Mouse (Mus musculus): ENCODE measurements around the gene Tbx3. TPM values are rescaled to one million over a fixed set of nuclear protein-coding genes. Genes with fewer than 3 reads are reported as not detected.

The Tbx3 gene
- polyA plus RNA-seq (2014; fragmentation: Nextera tagmentation; extraction: Ambion mirVana), result 12.8 and 14.5 TPM in 2 replicates

DNA sequence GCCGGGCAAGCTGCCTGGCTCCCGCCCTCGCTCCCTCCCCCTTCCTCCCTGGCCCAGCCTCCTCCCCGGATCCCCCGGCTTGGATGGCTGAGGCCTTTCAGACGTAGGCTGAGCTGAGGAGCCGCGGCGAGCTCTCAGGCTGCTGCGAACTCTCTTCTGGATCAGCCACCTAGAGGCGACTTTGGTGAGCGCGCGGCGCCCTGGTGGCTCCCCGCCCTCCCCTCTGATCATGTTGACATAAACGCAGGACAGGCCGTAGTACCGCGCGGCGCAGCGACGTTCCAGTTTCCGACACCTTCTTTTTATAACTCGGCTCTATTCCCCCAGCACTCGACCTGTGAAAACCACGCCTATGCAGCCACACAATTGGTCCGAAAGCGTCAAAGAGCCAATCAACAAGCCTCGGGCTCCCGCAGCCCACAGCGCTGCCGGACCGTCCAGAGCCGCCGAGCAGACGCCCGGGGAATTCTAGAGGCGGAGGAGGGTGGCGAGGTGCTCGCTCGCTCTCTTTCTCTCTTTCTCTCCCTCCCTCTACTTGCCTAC is at the start of gene Tbx3:
Gene Tbx3 (plus strand): TSS at position 104 of the 543 bp plus-strand sequence.
- Histone ChIP-seq H3K4me3 (ENCODE audit: low read depth, low read length) (peak within 1 kb of the TSS; percentile 62), H3K27me3 (ENCODE audit: control insufficient read depth, insufficient read depth, low read length) (peaks cover 66% of the 10 kb centered on the region), H3K9ac (ENCODE audit: low read depth, low read length) (peak within 1 kb of the TSS; percentile 84), H3K4me1 (ENCODE audit: control insufficient read depth, insufficient read depth, low read length) (peaks cover 32% of the 10 kb centered on the region), H3K36me3 (ENCODE audit: control insufficient read depth, insufficient read depth, low read length) (no peaks in the 10 kb centered on the region), H3K9me3 (replicated peaks; ENCODE audit: control insufficient read depth, low read length) (no peaks in the 10 kb centered on the region), H3K4me2 (peak within 1 kb of the TSS; percentile 82), H3K27ac (ENCODE audit: low read depth, low read length) (peak within 1 kb of the TSS; percentile 88)
- WGBS (ENCODE audit: insufficient replicate concordance), result 0% methylated on average over 41 of the region's 43 CpGs
- peak; percentile 88 for ATAC-seq (replicated peaks; ENCODE audit: insufficient number of reproducible peaks, low FRiP score, low TSS enrichment)

DNA sequence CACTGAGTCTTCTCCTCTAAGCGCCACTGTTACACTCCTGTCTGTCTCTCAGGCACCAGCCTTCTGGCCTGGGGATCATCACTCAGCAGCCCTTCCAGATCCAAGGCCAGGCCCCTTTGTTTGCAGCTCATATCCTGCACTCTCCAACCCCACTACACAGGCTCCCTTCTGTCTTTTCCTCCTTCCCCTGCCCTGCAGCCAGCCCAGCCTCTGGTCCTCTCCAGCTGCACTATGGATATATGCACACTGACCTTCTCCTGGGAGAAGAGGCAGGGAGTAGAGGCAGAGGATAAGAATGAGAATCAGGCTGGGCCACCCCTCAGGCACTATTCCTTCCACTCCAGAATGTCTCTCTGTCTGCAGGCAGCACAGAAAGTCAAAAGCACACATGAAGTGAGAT is 48.4 kb upstream of the Tbx3 start:
- no peak overlapping the region for H3K4me2 ChIP-seq
- no peaks in the 10 kb centered on the region for H3K36me3 ChIP-seq (ENCODE audit: control insufficient read depth, insufficient read depth, low read length)
- ATAC-seq (replicated peaks; ENCODE audit: insufficient number of reproducible peaks, low FRiP score, low TSS enrichment), result 0 out of 2 replicates have a peak, but pooled peaks have one; percentile 10
- WGBS (ENCODE audit: insufficient replicate concordance), result 13% methylated on average over 1 of the region's 1 CpGs
- no peak overlapping the region for H3K9ac ChIP-seq (ENCODE audit: low read depth, low read length)
- 0 out of 2 replicates have a peak, but pooled peaks cover 10% of the 10 kb centered on the region for H3K4me1 ChIP-seq (ENCODE audit: control insufficient read depth, insufficient read depth, low read length)
- no peak overlapping the region for H3K27ac ChIP-seq (ENCODE audit: low read depth, low read length)
- H3K27me3 ChIP-seq (ENCODE audit: control insufficient read depth, insufficient read depth, low read length), result peaks cover 51% of the 10 kb centered on the region
- no peak overlapping the region for H3K4me3 ChIP-seq (ENCODE audit: low read depth, low read length)
- no peaks in the 10 kb centered on the region for H3K9me3 ChIP-seq (replicated peaks; ENCODE audit: control insufficient read depth, low read length)

DNA sequence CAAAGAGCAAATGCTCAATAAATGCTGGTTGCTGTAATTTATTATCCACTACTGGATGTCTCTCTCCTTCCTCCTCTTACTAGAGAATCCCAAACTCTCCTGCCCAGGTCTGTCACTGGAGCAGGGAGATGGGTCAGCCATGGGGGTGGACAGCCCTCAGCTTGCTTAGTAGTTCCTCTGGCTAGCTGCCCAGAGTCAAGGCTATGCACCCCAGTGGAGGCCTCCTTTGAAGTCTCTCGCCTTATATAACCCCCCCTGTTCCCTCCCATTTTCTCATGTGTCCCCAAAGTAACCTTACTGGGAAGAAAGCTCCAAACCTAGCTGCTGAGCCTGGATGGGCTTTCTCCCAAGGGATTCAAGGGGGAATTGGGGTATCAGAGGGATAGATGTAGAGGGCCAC is 45.9 kb upstream of the Tbx3 start:
- 42% methylated on average over 1 of the region's 1 CpGs for WGBS (ENCODE audit: insufficient replicate concordance)
- Histone ChIP-seq H3K4me2 (no peak overlapping the region), H3K4me3 (ENCODE audit: low read depth, low read length) (no peak overlapping the region), H3K27ac (ENCODE audit: low read depth, low read length) (no peak overlapping the region), H3K36me3 (ENCODE audit: control insufficient read depth, insufficient read depth, low read length) (no peaks in the 10 kb centered on the region), H3K9me3 (replicated peaks; ENCODE audit: control insufficient read depth, low read length) (no peaks in the 10 kb centered on the region), H3K4me1 (ENCODE audit: control insufficient read depth, insufficient read depth, low read length) (0 out of 2 replicates have a peak, but pooled peaks cover 10% of the 10 kb centered on the region), H3K9ac (ENCODE audit: low read depth, low read length) (no peak overlapping the region), H3K27me3 (ENCODE audit: control insufficient read depth, insufficient read depth, low read length) (peaks cover 64% of the 10 kb centered on the region)
- ATAC-seq (replicated peaks; ENCODE audit: insufficient number of reproducible peaks, low FRiP score, low TSS enrichment), result no peak

DNA sequence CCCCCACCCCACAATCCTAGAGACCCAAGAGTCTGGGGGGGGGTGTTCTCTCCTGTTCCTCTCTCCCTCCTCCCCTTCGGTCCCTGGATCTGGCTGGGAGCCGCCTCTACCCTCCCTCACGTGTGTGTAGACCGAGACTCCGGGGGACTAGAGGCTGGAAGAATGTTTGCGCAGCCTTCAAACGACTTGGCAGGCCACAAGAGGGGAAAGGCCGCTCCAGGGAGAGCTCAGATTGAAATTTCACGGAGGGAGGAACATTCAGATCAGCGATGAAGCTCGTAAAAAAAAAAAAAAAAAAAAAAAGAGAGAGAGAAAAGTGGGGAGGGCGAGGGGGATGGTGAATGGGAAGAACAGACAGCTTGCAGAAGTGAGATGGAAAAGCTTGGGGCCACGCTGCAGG is 44.9 kb upstream of the Tbx3 start:
- no peaks in the 10 kb centered on the region for H3K9me3 ChIP-seq (replicated peaks; ENCODE audit: control insufficient read depth, low read length)
- no peak for ATAC-seq (replicated peaks; ENCODE audit: insufficient number of reproducible peaks, low FRiP score, low TSS enrichment)
- H3K27me3 ChIP-seq (ENCODE audit: control insufficient read depth, insufficient read depth, low read length), result peaks cover 57% of the 10 kb centered on the region
- no peak overlapping the region for H3K4me3 ChIP-seq (ENCODE audit: low read depth, low read length)
- no peak overlapping the region for H3K9ac ChIP-seq (ENCODE audit: low read depth, low read length)
- H3K4me2 ChIP-seq, result no peak overlapping the region; the same call in 1 of the 2 replicates
- WGBS (ENCODE audit: insufficient replicate concordance), result 4% methylated on average over 13 of the region's 13 CpGs
- H3K36me3 ChIP-seq (ENCODE audit: control insufficient read depth, insufficient read depth, low read length), result no peaks in the 10 kb centered on the region
- 0 out of 2 replicates have a peak, but pooled peaks cover 6% of the 10 kb centered on the region for H3K4me1 ChIP-seq (ENCODE audit: control insufficient read depth, insufficient read depth, low read length)
- H3K27ac ChIP-seq (ENCODE audit: low read depth, low read length), result no peak overlapping the region

DNA sequence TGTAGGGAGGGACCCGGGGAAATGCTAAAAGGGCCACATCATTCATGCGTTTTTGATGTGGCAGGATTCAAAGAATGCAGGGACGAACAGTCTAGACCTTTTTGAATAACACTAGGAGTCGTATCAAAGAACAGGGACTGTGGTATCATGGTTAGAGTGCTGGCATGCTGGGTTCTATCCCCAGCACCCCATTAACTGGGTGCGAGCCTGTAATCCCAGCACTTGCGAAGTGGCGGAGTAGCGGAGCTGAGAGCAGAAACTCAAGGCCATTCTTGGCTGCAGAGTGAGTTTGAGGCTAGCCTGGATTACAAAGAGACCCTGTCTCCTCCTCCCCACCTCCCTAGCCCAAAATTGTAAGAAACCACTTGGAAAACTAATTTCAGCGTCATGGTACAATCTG is 44.3 kb upstream of the Tbx3 start:
- Histone ChIP-seq H3K36me3 (ENCODE audit: control insufficient read depth, insufficient read depth, low read length) (no peaks in the 10 kb centered on the region), H3K4me1 (ENCODE audit: control insufficient read depth, insufficient read depth, low read length) (0 out of 2 replicates have a peak, but pooled peaks cover 6% of the 10 kb centered on the region), H3K9ac (ENCODE audit: low read depth, low read length) (no peak overlapping the region), H3K27me3 (ENCODE audit: control insufficient read depth, insufficient read depth, low read length) (peaks cover 58% of the 10 kb centered on the region), H3K9me3 (replicated peaks; ENCODE audit: control insufficient read depth, low read length) (no peaks in the 10 kb centered on the region), H3K4me2 (peak overlapping the region; percentile 47), H3K4me3 (ENCODE audit: low read depth, low read length) (no peak overlapping the region), H3K27ac (ENCODE audit: low read depth, low read length) (no peak overlapping the region)
- no peak for ATAC-seq (replicated peaks; ENCODE audit: insufficient number of reproducible peaks, low FRiP score, low TSS enrichment)
- WGBS (ENCODE audit: insufficient replicate concordance), result 12% methylated on average over 9 of the region's 9 CpGs

DNA sequence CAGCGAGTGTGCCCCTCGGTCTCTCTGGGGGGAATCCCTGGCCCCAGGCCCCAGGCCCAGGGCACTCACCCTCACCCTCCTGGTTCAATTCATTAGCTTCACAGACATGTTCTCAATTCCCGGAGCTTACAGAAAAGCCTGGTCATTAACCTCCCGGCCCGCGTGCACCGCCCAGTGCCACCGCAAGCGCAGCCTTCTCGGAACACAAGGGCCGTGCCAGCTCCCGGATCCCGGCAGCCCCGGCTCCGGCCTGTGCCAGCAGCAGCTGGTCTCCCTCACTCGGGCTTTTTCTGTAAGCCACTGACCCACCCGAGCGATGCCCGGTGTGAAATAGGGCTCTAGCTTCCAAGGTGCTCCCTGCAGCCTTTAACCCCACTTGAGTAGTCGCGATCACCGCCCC is 43.8 kb upstream of the Tbx3 start:
- H3K27ac ChIP-seq (ENCODE audit: low read depth, low read length), result no peak overlapping the region
- no peaks in the 10 kb centered on the region for H3K9me3 ChIP-seq (replicated peaks; ENCODE audit: control insufficient read depth, low read length)
- 7% methylated on average over 22 of the region's 22 CpGs for WGBS (ENCODE audit: insufficient replicate concordance)
- H3K4me2 ChIP-seq, result peak overlapping the region; percentile 47
- H3K9ac ChIP-seq (ENCODE audit: low read depth, low read length), result no peak overlapping the region
- ATAC-seq (replicated peaks; ENCODE audit: insufficient number of reproducible peaks, low FRiP score, low TSS enrichment), result no peak
- H3K4me3 ChIP-seq (ENCODE audit: low read depth, low read length), result peak overlapping the region; percentile 16; the same call in 1 of the 2 replicates
- 0 out of 2 replicates have a peak, but pooled peaks cover 6% of the 10 kb centered on the region for H3K4me1 ChIP-seq (ENCODE audit: control insufficient read depth, insufficient read depth, low read length)
- H3K27me3 ChIP-seq (ENCODE audit: control insufficient read depth, insufficient read depth, low read length), result peaks cover 59% of the 10 kb centered on the region
- no peaks in the 10 kb centered on the region for H3K36me3 ChIP-seq (ENCODE audit: control insufficient read depth, insufficient read depth, low read length)

DNA sequence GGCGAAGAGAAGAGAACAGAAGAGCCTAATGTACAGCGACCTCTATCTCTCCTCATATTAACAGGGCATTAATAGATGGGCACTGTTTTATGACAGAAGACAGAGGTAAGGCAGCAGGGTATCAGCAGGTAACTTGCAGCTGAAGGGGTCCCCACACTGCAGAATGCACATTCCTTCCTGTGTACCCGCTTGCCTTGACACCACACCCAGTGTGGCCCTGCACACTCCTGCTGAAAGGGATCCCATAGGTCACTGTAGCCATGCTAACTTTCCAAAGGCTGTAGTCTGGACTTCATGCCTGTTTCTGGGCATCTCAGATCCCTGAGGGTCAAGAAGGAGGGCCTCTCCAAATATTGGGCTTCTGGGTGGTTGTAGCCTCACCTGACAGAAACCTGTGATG is 42.4 kb upstream of the Tbx3 start:
- no peak overlapping the region for H3K4me2 ChIP-seq
- H3K4me3 ChIP-seq (ENCODE audit: low read depth, low read length), result no peak overlapping the region
- no peaks in the 10 kb centered on the region for H3K36me3 ChIP-seq (ENCODE audit: control insufficient read depth, insufficient read depth, low read length)
- no peak overlapping the region for H3K27ac ChIP-seq (ENCODE audit: low read depth, low read length)
- ATAC-seq (replicated peaks; ENCODE audit: insufficient number of reproducible peaks, low FRiP score, low TSS enrichment), result no peak
- 80% methylated on average over 3 of the region's 3 CpGs for WGBS (ENCODE audit: insufficient replicate concordance)
- no peak overlapping the region for H3K9ac ChIP-seq (ENCODE audit: low read depth, low read length)
- 0 out of 2 replicates have a peak, but pooled peaks cover 2% of the 10 kb centered on the region for H3K4me1 ChIP-seq (ENCODE audit: control insufficient read depth, insufficient read depth, low read length)
- no peaks in the 10 kb centered on the region for H3K9me3 ChIP-seq (replicated peaks; ENCODE audit: control insufficient read depth, low read length)
- H3K27me3 ChIP-seq (ENCODE audit: control insufficient read depth, insufficient read depth, low read length), result peaks cover 60% of the 10 kb centered on the region

DNA sequence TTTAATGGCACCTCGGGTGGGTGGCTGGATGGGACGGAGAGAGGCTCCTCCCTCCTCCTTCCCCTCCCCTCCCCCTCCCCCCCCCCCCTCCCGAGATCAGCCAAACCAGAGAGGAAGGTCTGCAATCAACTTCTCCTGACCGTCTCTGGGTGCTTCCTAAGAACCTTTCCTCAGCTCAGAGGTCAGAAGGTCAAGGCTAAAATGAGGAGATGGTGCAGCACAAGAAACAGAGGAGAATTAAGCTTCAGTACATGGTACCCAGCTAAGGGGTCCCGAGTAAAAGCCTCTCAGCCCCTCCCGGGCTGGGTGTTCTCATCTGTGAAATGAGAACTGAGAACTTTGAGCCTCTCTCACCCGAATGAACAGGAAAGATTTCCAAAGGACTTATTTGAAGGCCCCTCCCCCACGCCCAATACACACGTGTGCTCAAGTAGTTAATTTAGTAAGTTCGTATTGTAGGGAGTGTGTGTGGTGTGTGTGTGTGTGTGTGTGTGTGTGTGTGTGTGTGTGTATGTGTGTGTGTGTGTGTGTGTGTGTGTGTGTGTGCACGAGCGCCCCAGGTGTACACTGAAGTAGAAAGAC is 41.6 kb upstream of the Tbx3 start:
- no peak for ATAC-seq (replicated peaks; ENCODE audit: insufficient number of reproducible peaks, low FRiP score, low TSS enrichment)
- no peak overlapping the region for H3K4me2 ChIP-seq
- H3K9ac ChIP-seq (ENCODE audit: low read depth, low read length), result no peak overlapping the region
- no peaks in the 10 kb centered on the region for H3K9me3 ChIP-seq (replicated peaks; ENCODE audit: control insufficient read depth, low read length)
- 41% methylated on average over 11 of the region's 12 CpGs for WGBS (ENCODE audit: insufficient replicate concordance)
- H3K4me1 ChIP-seq (ENCODE audit: control insufficient read depth, insufficient read depth, low read length), result peaks cover 3% of the 10 kb centered on the region; the same call in 1 of the 2 replicates
- no peaks in the 10 kb centered on the region for H3K36me3 ChIP-seq (ENCODE audit: control insufficient read depth, insufficient read depth, low read length)
- no peak overlapping the region for H3K27ac ChIP-seq (ENCODE audit: low read depth, low read length)
- peaks cover 59% of the 10 kb centered on the region for H3K27me3 ChIP-seq (ENCODE audit: control insufficient read depth, insufficient read depth, low read length)
- H3K4me3 ChIP-seq (ENCODE audit: low read depth, low read length), result no peak overlapping the region

DNA sequence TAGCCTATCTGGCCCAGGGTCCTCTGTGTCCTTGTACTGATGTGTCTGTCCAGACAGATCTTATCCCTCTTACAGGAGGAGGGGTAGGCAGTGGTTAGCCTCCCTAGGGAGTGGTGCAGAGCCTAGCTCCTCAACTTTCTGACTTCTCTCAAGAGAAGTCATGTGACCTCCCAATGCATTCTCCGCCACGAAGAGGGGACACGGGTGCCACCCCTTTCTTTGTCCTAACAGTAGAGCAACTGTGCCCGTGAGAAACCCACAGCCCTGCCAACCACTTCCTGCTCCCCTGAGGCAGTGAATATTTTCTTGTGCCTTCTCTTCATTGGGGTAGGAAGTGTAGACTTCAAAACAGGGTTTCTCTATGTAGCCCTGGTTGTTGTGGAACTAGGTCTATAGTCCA is 36.9 kb upstream of the Tbx3 start:
- Histone ChIP-seq H3K9ac (ENCODE audit: low read depth, low read length) (no peak overlapping the region), H3K27me3 (ENCODE audit: control insufficient read depth, insufficient read depth, low read length) (peaks cover 38% of the 10 kb centered on the region), H3K4me2 (no peak overlapping the region), H3K36me3 (ENCODE audit: control insufficient read depth, insufficient read depth, low read length) (no peaks in the 10 kb centered on the region), H3K9me3 (replicated peaks; ENCODE audit: control insufficient read depth, low read length) (no peaks in the 10 kb centered on the region), H3K4me3 (ENCODE audit: low read depth, low read length) (no peak overlapping the region), H3K27ac (ENCODE audit: low read depth, low read length) (no peak overlapping the region), H3K4me1 (ENCODE audit: control insufficient read depth, insufficient read depth, low read length) (peaks cover 21% of the 10 kb centered on the region)
- WGBS (ENCODE audit: insufficient replicate concordance), result 76% methylated on average over 4 of the region's 4 CpGs
- ATAC-seq (replicated peaks; ENCODE audit: insufficient number of reproducible peaks, low FRiP score, low TSS enrichment), result no peak

Measured in heart, embryonic 11.5 days (tissue).